Mouse (Mus musculus): ENCODE results near the gene Vmn1r234. TPM values are rescaled to one million over a fixed set of nuclear protein-coding genes. Genes with fewer than 3 reads are reported as not detected.

Gene Vmn1r234
- not detected in 2 replicates for polyA plus RNA-seq (2012; rRNA removed)

GRCm38 (mm10) chr17:21225787-21226186 lies at the start of gene Vmn1r234:
TSS of gene Vmn1r234 (plus strand) at chr17:21226087.

GRCm38 (mm10) chr17:21256111-21256510 lies 30.2 kb downstream of the Vmn1r234 start, which contains the start of gene Vmn1r235:
TSS of gene Vmn1r235 (plus strand) at chr17:21256411.

GRCm38 (mm10) chr17:21282642-21283041 lies 56.8 kb downstream of the Vmn1r234 start, which contains the start of gene Vmn1r236:
TSS of gene Vmn1r236 (plus strand) at chr17:21282942.

Other genes with a start within 250 kb of the Vmn1r234 start
- not detected in 2 replicates for gene Vmn1r233, start 229.6 kb upstream of the Vmn1r234 start, polyA plus RNA-seq (2012; rRNA removed)
- 3.9 and 4.0 TPM in 2 replicates for gene Zfp160, start 217.2 kb upstream of the Vmn1r234 start, polyA plus RNA-seq (2012; rRNA removed)
- not detected in 2 replicates for gene Vmn1r235, start 30.3 kb downstream of the Vmn1r234 start, polyA plus RNA-seq (2012; rRNA removed)
- not detected in 2 replicates for gene Vmn1r236, start 56.9 kb downstream of the Vmn1r234 start, polyA plus RNA-seq (2012; rRNA removed)
- gene Vmn1r237, start 85.8 kb downstream of the Vmn1r234 start, polyA plus RNA-seq (2012; rRNA removed) = not detected in 2 replicates
- gene Zfp677, start 157.7 kb downstream of the Vmn1r234 start, polyA plus RNA-seq (2012; rRNA removed) = 0.28 and 0.34 TPM in 2 replicates
- gene Zfp54, start 197.1 kb downstream of the Vmn1r234 start, polyA plus RNA-seq (2012; rRNA removed) = 1.0 and 1.1 TPM in 2 replicates
- gene Zfp51, start 224.3 kb downstream of the Vmn1r234 start, polyA plus RNA-seq (2012; rRNA removed) = 2.3 and 2.4 TPM in 2 replicates